Mouse (Mus musculus) megakaryocyte-erythroid progenitor cell, adult 5-6 weeks (primary cell): ENCODE measurements at regions not wholly inside any gene's neighbourhood (a gene's known extent, or its start where the extent isn't known, plus 50 kb on each side); places are given as distances from the start of the nearest gene placed in this dataset.
"Not testable (repeated sequence)": the region's sequence is repeated elsewhere in the genome, so short reads cannot be mapped to it uniquely, and the experiment has no call there.

Experiments
- ATAC-seq: replicated peaks from 2 replicates; pipeline ENCODE4 v1.8.0; 2016; ENCODE audit warnings: mild to moderate bottlenecking, inconsistent platforms; ENCODE audit not compliant: severe bottlenecking, poor library complexity, low FRiP score, low TSS enrichment

DNA sequence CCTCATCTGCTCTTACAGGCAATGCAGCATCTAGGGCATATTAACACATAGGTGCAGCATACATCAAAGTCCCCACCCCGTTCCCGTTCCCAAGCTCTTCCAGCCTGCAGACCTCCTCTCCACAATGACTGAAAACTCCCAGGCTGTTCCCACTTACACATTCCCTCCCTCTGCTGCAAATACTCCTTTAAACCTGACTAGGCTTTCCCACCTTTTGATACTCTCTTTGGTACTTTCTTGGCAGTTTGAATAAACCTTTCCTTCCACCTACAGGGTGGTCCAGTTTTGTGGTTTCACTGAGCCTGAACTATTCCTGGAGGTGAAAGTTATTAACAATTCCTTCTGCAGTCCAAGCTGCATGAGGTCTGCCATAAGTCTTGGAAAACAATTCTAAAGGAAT, 263.7 kb downstream of the 1810013L24Rik start:
- ATAC-seq: no peak

DNA sequence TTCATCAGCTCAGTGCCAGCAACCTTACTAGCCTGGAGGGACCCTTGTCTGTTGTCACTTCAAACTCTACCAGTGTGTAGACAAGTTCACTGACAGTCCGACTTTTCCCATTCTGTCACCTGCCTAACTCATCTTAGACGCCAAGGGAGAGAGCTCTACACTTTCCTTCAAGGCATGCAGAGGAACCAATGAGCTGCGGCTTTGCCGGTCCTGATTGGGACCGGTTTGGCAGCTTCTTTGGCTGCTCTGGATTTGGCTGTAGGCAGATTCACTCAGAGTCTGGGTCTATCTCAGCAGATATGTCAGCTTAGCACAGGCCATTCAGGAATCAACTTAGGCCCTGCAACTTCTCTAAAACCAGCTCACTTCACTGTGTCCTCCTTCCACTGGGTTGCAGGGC, 264.3 kb downstream of the 1810013L24Rik start:
- ATAC-seq: no peak

DNA sequence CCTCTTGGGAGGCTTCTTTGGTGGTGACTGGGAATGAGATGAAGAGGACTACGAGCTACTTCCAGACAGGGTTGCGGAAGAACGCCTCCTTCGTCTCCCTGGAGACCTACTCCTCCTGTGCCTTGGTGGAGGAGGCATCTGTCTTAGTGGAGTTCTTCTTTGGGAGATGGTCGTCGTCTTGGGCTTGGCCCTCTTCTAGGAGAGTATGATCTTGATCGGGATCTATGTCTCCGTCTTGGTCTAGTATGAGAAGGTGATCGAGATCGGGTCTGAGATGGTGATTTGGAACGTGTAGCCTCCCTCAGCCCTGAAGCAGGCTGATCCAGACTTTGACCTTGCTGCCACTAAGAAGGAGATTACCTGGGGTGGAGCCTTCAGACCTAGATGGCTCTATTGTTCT, 276.3 kb downstream of the 1810013L24Rik start:
- ATAC-seq: no peak

DNA sequence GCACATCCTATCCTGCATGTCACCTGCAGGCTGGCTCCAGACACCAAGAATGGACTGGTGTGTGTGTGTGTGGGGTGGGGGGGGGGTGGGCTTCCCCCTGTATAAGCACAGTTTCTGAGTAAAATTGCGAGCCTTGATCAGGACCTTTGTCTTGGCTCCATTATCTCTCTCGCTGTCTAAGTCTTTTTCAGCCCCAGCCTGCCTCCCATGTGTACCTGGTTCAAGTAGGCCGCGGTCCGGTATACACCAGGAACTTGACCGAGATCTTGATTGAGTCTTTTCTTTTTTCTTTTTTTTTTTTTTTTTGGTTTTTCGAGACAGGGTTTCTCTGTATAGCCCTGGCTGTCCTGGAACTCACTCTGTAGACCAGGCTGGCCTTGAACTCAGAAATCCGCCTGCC, 276.8 kb downstream of the 1810013L24Rik start:
- not testable (repeated sequence) for ATAC-seq

DNA sequence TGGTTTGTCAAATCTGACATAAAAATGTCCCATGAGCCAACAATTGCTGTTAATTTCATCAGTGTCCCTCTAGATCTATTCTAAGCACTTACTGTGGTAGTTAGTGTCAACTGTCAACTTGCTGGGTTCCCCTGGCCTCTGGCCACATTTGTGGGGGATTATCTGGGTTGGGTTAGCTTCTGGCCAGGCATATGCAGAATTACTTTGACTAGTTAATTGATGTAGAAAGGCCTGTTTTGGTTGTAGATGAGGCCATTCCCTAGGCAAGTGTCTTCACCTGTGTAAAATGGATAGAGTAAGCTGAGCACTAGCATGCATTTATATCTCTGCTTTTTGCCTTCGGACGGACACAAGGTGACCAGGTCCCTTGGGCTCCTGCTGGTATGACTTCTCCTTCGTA, 283.9 kb downstream of the 1810013L24Rik start:
- ATAC-seq: no peak

DNA sequence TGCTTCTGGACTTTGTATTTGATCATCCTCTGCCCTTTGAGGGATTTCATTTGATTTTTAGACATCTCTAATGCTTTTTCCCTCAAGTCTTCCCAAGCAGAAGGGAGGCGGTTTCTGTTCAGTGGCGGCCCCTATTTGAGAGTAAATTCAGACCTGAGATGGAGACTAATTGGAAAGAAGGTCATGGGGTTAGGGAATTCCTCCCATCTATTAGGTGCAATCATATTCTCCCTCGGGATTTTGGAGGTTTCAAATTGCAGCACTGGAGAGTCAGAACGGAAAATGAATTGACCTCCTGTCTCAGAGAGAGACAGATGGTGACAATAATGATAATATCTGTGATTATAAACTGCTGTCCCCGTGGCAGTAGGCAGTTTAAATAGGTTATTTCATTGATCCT, 285.6 kb downstream of the 1810013L24Rik start:
- no peak for ATAC-seq

DNA sequence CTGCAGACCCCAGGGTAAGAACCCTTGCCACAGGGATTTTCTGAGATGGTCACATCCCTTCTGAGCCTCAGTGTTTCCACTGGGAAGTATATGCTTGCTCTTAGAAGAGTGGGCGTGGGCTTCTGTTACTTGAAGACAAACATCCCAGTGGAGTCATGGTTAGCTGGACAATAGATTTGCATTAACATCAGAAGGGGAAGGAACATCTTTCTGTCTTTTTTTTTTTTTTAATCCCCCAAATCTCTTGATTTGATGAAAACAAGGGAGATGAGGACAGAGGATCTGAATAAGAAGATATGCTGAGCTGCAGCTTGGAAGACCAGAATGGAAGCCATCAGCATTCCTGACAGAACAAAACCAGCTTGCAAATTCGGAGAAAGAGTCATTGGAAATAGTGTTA, 291.7 kb downstream of the 1810013L24Rik start:
- ATAC-seq: no peak

DNA sequence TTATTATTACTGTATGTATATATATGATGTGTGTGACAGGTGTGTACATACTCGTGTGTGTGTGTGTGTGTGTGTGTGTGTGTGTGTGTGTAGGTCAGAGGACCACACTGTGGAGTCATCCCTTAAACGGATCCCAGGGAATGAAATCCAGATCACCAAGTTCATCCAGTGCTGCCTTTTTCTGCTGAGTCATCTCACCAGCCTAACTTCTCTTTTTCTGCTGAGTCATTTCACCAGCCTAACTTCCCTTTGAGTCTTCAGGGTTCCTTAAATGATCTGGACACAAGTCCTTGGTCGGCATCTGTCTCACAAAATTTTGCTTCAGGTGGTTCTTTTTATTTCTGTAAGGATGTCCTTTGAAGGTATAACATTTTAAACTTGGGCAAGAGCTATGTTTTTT, 302.2 kb downstream of the 1810013L24Rik start:
- ATAC-seq: no peak

DNA sequence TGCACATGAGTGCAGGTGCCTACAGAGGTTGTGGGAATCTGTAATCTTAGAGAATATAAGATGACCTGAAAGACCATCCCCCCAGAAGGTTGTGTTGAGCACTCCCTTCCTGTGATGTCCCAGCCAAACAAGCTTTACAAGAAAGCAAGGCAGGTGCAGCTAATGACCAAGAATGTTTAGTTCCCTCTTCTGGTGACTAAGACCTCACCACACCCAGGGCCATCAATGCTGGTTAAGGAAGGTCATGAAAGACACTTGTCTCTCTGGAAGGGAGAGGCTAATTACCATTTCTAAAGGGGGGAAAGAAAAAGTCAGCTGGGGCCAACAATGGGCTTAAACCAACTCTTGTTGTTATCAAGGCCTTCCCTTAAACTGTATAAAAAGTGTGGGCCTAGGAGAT, 302.9 kb downstream of the 1810013L24Rik start:
- ATAC-seq: no peak

DNA sequence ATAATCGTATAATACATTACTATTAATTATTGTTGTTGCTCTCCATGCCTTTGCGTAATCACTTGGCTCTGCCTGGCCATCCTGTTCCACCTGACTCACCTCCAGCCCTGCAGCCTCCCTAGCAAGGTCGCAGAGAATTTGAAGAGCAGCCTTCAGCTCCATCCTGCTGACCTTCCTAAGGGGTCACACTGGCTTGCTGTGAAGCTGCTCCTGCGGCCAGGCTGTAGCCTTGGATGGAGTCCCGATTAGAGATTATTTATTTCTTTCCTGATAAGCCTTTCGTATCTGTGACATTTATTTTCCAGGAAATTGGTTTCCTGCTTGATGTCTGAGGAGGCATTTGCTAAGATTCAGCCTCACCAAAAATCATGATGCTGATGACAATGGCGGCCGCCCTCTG, 305.5 kb downstream of the 1810013L24Rik start:
- no peak for ATAC-seq

DNA sequence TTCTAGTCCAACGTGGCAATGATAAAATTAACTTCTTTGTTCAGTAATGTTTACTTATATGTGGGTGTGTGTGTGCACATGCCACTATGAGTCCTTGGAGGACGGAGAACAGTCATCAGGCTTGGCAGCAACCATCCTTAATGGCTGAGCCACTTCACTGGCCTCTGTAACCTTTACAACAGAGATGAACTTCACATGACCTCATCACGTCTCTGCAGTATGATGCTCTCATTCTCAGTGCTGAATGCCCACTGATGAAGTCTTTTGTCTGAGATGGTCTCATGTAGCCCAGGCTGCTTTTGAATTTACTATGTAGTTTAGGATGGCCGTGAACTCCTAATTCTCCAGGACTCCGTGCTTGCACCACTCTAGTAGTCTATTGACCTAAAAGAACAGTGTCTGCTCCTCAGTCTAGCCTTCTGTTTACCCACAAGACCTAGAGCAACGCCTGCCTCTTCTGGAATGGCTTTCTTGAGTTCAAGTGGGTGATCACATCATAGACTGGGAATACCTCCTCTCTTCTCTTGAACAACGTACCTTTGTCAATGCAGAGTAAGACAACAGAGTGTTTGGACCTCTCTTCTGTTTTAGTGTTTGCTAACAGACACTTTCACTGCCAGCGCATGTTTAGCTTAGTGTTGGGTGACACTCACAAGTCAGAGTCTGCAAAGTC, 308.8 kb downstream of the 1810013L24Rik start:
- no peak for ATAC-seq

DNA sequence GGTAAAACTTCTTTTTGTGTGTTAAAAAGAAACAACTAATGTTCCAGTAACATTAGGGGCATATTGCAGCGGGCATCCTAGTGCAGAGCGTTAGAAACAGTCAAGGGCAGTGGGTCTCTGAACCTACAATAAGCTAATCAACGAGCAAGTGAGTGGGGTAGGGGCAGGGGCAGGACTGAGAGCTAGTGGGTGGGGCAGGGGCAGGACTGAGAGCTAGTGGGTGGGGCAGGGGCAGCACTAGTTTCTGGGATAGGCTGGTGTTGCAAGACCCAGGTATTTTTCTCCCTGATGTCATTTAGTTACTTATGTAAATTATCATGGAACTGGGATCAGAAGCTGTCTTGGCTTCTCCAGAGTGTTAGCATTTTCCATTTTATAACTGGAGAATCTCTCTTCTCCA, 309.5 kb downstream of the 1810013L24Rik start:
- no peak for ATAC-seq

DNA sequence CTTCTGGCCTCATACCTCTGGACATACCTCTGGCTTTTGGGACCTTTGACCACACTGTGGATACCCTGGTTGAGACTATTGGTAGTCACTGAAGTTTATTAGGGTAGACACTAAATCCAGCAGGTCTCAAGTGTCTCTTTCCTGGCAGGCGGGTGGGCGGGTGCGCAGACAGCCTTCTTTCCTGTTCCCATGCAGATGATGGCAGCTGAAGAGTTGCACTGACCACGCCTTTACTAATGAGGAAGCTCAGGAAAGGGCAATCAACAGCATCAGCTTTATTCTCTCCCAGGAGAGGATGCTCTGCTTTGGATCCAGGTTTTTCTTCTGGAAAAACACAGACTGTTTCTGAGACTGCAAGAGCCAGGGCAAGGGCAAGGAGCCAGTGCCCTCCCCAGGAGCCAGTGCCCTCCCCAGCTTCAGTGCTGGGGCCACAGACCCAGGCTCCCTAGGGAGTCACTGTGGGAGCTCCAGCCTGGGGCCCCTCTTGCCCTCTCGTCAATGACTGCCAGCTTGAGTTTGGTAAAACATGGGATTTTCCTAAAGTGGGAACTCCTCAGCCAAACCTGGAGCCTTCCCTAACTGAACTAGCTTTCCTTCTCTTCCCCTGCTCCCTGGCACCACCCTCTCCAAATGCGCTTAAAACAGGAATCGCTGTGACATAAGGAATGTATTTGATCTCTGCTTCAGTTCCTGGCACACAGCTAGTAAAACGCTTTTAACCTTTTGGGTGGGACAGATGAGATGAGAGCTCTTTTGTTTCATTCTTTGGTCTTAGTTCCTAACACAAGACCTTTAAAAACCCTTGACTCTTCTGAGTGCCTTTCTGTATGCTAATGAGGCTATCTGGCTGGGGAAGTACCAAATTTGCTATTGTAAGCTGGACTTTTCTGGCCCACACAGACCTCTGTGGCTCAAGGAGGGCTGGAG, 319.6 kb downstream of the 1810013L24Rik start:
- ATAC-seq: no peak

DNA sequence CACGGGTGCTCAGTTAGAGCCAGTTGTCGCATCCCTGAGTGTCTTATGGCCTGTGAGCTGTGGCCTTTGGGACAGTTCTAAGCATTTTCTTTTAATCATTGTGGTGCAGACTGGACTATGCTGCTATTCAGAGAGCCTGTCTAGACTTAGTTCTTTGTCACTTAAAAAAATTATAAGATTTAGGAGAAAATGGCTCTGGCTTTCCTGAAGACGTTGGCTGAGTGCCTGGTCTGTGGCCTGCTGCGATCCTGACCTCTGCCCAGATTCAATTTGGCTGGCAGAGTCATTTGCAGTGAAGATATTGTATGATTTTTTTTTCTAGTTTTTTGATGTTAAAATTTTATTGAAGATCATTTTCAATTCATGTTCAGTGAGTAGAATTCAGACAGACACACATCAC, 322.0 kb downstream of the 1810013L24Rik start:
- ATAC-seq: no peak

DNA sequence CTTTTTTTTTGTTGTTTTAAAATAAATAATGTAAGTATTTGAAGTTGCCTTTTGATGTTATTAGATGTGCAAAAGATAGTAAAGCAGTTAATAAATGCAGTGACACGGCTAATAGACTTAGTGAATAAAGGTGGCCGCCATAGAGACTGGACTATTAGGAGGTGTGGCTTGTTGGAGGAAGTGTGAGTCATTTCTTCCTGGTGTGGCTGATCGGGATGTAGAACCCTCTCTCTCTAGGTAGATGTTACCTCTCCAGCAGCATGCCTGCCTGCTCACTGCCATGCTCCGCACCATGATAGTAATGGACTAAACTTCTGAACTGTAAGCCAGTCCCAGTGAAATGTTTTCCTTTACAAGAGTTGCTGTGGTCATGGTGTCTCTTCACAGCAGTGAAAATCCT, 323.6 kb downstream of the 1810013L24Rik start:
- no peak for ATAC-seq

DNA sequence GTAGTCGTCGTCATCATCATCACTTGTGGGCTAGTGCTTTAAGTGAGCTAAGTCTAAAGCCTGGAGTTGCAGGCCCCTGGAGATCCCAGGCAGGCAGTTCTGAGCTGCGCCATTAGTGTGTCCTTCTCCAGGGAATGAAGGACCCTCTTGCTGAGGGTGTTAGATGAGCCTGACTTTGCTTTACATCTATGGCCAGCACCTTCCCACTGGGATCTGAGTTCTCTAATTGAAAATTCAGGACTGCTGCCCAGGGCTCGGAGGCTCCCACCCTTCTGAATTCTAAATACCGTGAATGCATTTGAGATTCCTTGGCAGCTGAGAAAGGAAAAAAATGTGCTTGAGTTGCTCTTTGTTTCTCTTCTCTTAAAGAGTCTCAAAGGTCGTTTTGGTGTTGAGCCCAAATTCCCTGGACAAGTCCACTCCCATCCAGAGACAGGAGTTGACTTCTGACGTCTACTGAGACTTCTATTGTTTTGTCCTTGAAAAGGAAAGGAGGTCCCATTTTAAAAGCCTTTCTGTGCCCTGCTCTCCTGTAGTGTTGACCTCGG, 335.9 kb downstream of the 1810013L24Rik start:
- ATAC-seq: no peak

DNA sequence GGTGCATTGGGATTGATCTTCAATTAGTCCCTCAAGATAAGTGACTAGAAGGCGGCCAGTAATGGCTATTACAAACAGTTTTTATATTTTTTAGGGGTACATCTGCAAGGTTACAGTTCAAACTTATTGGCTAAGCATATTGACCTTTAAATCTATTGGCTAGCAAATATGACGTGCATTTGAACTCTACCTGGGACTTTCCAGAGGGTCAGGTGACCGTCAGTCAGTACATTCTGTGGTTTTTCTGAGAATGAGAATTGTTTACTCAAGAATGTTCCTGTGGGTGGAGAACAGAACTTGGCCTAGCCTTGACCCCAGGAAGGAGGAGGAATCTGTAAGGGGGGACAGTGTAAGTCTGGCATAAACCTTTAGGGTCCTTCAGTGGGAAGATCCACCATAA, 346.5 kb downstream of the 1810013L24Rik start:
- ATAC-seq: no peak

DNA sequence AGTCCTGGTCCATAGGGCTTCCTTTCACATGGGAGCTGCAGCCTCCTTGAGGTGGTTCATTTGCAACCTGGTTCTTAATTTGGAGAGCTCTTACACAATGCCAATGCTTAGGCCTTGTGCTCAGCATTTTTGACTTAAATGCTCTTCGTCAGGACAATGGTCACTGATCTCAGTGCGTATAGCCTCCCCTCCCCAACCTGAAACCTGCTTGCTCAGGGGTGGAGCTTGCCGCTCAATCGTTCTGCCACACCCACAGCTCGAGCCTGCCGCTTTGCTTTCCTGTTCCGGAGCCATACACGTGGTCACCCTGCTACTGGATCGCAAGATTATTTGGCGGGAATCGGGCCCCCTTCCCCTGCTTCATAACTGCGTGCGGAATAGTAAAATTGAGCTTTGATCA, 365.9 kb downstream of the 1810013L24Rik start:
- no peak for ATAC-seq

DNA sequence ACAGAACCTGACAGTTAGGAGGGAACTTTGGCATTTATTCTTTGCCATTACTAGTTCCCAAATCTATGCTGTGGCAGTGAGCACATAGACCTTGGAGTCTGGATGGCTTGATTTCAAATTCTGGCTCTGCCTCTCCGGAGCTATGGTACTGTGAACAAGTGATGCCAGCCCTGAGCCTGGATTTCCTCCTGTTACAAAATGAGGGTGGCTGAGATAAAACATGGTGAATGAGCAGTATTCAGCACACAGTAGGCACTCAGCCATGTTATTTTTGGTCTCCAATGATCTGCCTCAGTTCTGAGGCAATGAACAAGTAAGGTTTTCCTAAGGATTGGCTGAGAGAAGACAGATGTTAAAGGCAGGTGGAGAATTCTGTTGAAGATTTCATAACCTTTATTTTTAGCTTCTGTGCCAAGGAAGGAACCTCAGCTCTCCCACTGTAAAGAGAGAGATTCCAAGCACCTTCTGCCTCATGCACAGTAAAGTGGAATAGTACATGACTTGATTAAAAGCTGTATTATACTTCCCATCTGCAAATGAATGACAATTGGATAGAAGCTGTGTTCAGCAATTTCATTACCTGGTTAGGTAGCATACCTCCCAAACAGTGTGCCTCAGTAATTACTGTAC, 369.1 kb downstream of the 1810013L24Rik start:
- ATAC-seq: no peak

DNA sequence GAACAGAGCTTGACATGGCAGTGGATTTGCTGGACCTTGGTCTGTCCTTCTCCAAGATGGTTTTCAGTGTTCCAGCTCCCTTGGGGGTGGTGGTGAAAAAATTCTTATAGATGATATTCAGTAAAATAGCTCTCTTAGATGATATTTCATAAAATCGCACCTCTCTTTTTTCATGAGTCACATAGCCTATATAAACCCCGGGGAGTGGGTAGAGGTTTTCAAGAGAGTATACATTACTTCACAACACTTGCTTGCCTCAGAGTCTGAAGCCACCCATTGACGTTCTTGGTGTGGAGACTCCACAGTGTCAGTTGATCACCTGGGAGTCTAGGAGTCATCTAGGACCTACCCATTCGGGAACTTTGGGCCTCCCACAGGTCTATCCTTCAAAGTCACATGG, 378.7 kb downstream of the 1810013L24Rik start:
- no peak for ATAC-seq
